Mouse (Mus musculus) c-Kit-positive CD71-positive TER-119-negative erythroid progenitor cells, embryonic 14.5 days (primary cell): ENCODE measurements around the gene Gm17542.
"Not testable (repeated sequence)": the region's sequence is repeated elsewhere in the genome, so short reads cannot be mapped to it uniquely, and the experiment has no call there.

ENCODE experiments used
- DNase-seq: peaks from one replicate; pipeline ENCODE4 v3.0.0-alpha.2; 2013; ENCODE audit warnings: low read depth

The Gm17542 gene

DNA sequence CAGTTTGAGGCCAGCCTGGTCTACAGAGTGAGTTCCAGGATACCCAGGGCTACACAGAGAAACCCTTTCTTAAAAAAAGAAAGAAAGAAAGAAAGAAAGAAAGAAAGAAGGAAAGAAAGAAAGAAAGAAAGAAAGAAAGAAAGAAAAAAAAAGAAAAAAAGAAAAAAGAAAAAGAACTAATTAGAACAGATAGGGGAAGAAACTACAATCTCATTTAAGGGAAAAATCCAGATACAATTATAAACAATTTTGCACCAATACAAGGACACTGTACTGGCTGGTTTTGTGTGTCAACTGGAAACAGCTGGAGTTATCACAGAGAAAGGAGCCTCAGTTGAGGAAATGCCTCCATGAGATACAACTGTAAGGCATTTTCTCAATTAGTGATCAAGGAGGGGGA, at the start of gene Gm17542:
TSS of gene Gm17542 (minus strand) at position 101 of the 400 bp plus-strand sequence.
- DNase-seq: not testable (repeated sequence)

DNA sequence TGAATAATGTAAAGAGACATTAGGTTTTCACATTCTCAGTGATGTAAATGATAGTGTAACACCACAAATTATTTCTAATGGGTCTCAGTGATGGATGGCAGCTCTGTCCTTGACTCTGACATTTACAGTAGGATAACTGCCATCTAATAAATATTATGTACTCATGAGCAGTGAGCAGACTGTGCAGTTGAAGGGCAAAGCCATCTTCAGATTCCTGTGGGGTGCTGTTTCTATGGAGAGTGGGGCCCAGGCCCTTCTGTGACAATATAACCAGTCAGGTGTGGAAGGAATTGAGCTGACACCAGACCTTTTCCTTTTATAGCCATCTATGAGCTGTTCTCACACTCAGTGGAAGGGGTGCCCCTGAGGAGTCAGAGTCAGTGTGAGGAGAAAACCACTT, 21.8 kb upstream of the Gm17542 start:
- DNase-seq: no peak

DNA sequence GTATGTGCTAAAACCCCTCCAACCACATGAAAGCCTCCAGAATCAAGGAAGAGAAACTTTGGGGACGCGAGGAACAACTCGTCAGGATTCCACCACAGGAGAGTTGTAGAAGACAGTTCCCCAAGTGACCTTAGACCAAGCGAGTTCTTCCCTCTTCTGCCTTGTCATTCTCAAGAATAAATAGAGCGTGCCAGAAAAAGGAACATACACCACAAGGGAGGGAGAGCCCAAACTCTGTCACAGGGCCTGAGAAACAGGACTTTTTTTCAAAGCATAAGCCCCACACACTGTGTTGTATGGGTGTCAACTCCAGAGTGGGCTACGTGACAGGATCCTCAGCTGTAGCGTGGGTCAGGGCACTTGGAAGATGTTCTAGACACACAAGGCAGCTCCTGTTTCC, 20.1 kb upstream of the Gm17542 start:
- no peak for DNase-seq

DNA sequence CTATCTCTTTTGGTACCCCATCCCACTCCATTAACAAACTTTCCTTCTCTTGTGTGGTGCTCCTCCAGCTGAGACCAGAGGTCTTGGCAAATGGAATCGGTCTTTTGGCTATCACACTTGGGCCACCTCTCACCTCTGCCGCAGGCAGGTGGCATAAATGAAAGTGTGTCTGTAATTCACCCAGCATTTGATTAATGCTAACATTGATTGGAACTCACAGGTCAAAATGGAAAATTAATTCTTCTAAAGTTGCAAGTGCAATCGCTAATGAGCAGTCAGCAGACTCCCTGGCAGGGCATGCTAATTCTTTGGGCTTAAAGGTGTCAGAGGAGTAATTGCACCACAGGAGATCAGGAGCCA, 3.2 kb downstream of the Gm17542 start:
- DNase-seq: no peak

DNA sequence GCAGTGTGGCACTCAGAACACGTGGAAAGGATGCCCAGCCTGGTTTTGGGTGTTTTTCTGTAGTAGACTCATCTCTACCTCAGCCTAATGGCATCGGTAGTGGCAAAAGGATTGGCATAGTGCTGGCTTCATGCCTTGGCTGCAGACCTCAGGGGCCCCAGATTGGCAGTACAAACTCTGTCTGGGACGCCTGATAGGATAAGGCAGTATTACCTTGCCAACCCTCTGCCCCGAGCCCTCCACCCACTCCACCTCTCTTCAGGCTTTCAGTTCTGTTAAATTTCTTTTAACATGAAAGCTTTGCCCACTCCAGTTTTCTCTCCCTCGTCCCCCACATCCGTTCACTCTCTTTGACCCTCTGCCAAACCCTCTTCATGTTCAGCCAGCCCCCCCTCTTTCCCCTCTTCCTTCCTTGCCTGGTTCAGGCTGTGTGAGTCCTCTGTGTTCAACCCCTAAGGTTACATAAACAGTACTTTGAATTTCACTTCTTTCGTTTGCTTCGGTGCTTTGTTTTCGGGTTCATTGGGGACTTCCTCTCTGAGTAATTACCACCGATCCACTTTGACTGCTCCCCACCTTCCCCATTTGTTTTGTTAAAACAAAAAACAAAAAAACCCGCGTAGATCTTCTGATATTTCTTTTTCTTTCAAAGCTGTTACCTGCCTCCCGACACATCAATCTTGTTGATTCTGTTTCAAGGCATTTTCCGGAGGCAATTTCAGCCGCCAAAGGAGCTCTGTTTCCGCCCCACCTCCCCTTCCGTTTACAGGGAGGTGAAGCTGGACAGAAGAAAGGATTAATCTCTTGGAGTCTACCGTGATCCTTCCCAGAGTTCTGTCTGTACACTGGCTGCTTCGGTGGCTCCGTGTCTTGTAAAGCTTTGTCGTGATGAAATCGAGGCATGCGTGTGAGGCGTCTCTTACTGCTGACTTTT, 3.9 kb downstream of the Gm17542 start:
- DNase-seq: no peak

DNA sequence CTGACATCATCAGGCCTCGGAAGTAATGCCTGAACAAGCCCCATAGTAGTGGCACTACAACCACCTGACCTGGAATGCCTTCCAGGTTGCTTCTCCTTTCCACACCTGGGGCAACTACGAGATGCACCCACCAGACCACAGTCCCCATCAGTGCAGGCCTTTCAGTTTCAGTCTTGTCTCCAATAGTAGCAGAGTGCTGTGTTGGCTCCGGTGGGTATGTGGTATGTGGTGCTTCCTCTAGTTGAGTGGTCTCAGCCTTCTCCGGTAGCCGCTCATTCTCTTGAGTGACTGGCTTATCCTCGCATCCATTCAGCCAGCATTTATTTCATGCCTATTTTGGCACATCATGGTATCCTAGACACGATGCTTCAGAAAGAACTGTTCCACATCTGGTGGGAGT, 4.8 kb downstream of the Gm17542 start:
- DNase-seq: no peak

DNA sequence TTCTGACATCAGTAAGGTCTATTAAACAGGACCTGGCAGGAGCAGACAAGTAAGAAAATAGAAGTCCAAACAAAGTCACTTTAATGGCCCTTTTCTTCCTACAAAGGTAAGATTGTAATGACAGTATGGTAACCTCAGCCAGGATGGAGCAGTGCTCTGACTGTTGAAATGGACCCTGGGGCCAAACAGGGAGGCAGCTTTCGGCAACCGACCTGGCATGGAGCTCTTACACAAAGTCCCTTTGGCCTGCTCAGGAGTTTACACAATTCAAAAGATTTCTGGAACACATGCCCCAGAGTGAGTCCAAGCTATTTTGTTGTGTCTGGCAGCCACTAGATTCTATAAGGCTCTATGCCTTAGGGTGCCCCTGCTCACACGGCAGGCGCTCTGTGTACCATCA, 9.0 kb downstream of the Gm17542 start:
- DNase-seq: no peak

DNA sequence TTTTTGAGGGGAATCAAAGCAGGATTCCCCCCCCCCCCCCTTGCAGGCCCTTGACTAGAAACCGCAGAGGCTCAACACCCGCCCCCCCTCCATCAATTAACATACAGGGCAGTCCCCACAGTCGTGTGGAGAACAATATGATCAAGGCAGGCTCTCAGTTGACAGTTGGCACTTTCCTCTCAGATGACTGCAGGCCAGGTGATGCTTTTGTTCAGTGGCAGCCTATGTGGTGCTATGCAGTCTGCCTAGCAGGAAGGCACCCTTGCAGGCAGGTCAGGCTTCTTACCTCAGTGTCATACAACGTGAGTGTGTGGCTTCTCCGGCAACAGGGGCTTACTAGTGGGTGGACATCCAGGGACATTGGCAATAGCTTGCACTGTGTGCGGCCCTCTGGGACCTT, 17.4 kb downstream of the Gm17542 start:
- no peak for DNase-seq

DNA sequence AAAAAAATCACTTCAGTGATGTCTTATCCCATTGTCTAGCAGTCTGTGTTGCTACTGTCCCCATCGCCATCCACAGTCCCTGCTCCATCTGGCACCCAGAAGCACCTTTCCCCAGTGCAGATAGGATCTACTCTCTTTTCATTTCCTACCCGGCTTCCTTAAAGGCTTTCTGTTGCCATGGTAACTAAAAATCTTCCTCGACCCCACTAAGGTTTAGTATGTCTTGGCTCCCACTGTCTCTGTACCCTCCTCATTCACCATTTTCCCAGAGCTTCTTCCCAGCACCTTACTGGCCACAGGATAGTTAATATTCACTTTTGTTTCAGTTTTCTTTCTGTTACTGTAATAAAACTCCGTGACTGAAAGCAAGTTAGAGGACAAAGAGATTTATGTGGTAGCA, 17.9 kb downstream of the Gm17542 start:
- DNase-seq: no peak

DNA sequence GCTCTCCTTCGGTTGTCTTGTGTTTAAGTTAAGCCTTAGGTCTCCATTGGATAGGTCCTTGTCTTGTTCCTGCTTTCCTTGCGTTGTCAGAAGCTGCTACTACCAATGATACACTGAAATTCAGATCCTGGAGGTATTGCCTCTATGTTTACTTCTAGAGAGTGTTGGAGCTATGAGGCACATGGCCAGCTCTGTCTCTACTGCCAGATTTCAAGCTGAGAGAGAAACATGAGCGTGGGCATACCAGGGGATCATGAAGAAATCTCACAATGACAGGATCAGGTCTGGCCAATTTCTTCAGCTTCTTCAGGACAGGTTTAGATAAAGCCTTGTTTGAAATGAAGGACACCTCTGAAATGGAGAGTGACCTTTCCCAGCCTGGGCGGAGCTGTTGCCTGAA, 19.1 kb downstream of the Gm17542 start:
- DNase-seq: no peak

DNA sequence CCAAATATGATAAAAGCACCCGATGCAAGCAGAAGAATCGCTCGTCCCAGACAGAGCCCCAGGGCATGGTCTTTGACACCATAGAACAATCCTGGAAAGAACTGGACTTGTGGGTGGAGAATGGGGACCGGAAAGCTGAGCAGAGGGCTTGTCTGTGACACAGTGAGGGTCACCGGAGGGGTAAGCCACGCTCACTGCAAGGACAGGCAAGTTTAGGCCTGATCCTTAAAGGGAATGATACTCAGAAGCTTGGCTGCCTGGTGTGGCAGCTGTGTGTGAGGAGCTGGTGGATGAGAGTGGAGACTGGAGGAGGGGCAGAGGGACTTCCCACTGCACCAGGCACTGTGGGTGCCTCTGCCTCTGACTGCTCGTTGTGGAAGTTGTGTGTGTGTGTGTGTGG, 27.0 kb downstream of the Gm17542 start:
- no peak for DNase-seq

DNA sequence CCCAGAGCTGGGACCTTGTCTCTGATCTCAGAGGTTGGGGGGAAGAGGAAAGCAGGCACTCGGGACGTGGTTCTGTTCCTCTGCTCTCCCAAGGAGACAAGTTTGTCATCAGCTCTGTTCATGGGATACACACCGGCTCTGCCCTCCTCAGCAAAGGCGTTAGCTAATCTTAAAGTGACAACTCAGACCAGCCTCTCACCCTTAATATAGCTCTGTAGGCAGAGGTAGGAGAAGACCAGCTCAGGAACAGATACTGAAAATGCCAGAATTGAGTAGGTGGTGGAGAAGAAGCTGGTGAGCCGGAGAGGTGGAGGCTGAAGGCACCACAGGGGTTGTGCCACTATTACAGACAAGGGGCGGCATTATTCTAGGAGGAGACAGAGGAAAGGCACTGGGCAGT, 38.7 kb downstream of the Gm17542 start:
- no peak for DNase-seq

DNA sequence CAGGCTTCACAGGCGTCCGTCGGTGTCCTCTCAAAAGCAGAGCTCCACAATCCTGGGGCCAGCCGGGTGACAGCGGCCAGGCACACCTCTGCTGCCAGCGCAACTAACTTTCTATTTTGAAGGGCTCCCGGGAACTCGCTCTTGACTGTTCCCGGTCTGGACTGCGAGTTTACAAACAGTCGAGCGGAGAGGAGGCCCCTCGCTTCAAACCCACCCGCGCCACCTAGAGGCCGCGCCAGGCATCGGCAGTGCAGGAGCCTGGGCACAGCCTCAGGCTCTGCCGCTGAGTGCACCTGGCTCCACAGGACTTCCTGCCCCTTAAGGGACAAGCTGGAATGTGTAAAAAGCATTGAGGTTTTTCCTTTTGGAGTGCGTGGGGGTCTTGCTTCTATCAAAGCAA, 42.5 kb downstream of the Gm17542 start, which contains the start of gene Edar:
TSS of gene Edar (minus strand) at position 122 of the 400 bp plus-strand sequence.
- DNase-seq: peak; percentile 13

DNA sequence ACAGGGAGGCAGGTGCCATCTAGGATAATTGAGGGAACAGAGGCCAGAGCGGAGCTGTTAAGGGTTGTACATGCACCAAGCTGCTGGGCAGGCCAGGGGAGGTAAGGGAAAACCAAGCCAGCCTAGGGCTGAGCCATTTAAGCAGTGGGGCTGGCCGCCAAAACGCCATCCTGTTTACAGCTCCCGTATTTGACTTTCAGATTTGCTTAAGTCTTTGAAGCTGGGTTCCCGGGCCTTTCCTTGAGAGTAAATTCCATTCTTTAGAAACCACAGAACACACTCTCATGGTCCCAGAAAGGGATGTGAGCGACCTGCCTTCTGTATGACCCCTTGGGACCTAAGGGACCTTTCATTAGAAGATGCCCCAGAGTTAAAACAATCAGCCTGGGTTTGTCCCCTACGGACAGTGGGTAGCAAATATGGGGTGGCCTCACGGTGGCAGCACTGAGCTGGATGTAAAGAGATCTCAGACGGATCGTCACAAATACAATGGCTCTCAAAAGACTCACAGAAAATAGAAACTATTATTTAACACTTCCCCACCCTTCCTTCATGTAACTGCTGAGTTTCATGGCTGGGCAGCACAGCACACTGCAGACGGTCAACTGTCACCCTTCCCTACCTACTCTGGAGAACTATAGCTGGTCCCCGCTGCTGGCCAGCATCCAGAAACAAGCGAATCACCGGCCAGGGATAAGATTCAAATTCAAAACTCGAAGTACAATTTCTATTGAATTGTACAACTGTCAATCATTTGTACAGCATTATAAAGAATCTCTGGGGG, 44.5 kb downstream of the Gm17542 start:
- peak; percentile 32 for DNase-seq

DNA sequence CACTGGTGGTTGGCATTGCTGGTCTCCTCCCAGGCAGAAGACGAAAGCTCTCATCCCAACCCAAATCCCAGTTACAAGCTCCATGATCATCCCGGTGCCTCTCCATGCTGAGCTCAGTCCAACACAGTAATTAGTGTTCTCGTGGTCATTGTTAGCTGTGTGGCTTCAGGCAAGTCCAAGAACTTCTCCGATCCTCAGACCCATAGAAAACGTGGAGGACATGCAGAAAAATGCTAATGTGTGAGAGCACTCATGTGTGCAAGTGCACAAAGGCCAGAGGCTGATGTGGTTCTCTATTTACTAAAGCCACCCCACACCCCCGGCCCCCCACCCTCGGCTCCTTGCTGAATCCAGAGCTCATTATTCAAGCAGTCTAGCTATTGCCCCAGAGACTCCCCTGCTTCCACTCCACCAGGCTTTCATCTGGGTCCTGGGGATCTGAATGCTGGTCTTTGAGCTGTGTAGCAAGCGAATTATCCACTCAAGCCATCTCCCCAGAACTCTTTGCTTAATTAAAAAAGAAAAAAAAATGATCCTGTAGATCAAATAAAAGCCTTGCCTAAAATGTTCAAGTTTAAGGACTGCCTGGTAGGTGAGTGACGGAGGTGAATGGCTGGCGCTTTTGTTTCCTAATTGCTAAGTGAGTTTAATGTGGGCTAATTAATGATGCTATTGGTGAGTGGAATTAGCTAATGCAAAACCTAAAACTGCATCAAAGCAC, 45.3 kb downstream of the Gm17542 start:
- no peak for DNase-seq

DNA sequence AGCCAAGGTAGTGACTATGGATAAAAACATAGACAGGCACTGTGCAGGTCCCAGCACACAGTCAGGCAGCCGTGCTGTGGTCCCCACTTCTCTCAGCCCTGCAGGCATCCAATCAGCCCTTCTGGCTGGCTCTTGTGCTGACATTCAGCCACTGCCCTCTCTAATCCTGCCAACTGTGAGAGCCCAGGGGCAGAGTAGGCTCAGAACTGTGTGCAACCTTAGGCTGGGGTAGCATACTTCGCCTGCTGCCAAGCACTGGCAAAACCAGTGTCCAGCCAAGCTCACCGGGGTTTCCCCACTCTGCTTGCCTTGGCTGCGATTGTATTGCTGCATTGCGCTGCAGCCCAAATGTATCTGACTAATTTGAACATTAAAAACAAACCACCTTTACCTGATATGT, 54.1 kb downstream of the Gm17542 start:
- no peak for DNase-seq
